Mouse (Mus musculus): ENCODE results near the gene Grm2.

GRCm38 (mm10) chr9:106614616-106615015, 41.3 kb downstream of the Grm2 start:
- TF ChIP-seq CTCF (IDR thresholded peaks at IDR 0.05; ENCODE audit: borderline replicate concordance, extremely low read depth, insufficient read depth, insufficient read length) (no peak), POLR2A (IDR thresholded peaks at IDR 0.05; ENCODE audit: borderline replicate concordance, extremely low read depth, insufficient read depth, insufficient read length, poor library complexity, severe bottlenecking) (no peak)

Data from brain, embryonic 14.5 days (tissue).